Mouse (Mus musculus) small intestine, adult 2 months (tissue): ENCODE measurements at regions not wholly inside any gene's neighbourhood (a gene's known extent, or its start where the extent isn't known, plus 50 kb on each side); places are given as distances from the start of the nearest gene placed in this dataset.

Experiments used
- CTCF ChIP-seq: fragments of 200-500 bp; IDR thresholded peaks from 2 replicates; pipeline ENCODE4 v1.5.1; 2012; ENCODE audit warnings: low read depth, mild to moderate bottlenecking, control low read depth, inconsistent platforms, low read length, moderate library complexity, mixed read lengths; ENCODE audit not compliant: insufficient replicate concordance, insufficient read length; ENCODE audit errors: extremely low read depth
- POLR2A ChIP-seq: fragments of 200-500 bp; IDR thresholded peaks from 2 replicates; pipeline ENCODE4 v1.6.1; 2012; ENCODE audit warnings: low read depth, mild to moderate bottlenecking, control low read depth, inconsistent platforms, low read length, moderate library complexity

- TF ChIP-seq POLR2A (no peak), CTCF (no peak)
Observed at GRCm38 (mm10) chr17:9776286-9777016, 106.9 kb upstream of the Pabpc6 start.
